Mouse (Mus musculus) G1E (cell line): Measurements from ENCODE around the gene Bend7. TPM values are rescaled to one million over a fixed set of nuclear protein-coding genes. Genes with fewer than 3 reads are reported as not detected.

Experiments
- ATAC-seq: 2 replicates; pipeline ENCODE4 v1.8.0; 2016; ENCODE audit warnings: mild to moderate bottlenecking; ENCODE audit not compliant: insufficient number of reproducible peaks, poor library complexity, low FRiP score, severe bottlenecking; ENCODE audit errors: extremely low read depth
- DNase-seq: peaks from one replicate; pipeline ENCODE4 v3.0.0; 2012; ENCODE audit warnings: low spot score
- H3K27me3 ChIP-seq: 2 replicates; pipeline ENCODE4 v1.6.1; 2012; ENCODE audit warnings: mild to moderate bottlenecking, low read length, inconsistent platforms; ENCODE audit not compliant: insufficient read depth
- H3K36me3 ChIP-seq: replicated peaks from 2 replicates; pipeline ENCODE3; 2012; ENCODE audit warnings: mild to moderate bottlenecking, inconsistent platforms
- H3K4me1 ChIP-seq: 2 replicates; pipeline ENCODE4 v1.6.1; 2012; ENCODE audit warnings: low read depth, low read length, inconsistent platforms, mixed read lengths; ENCODE audit not compliant: insufficient read depth
- H3K4me3 ChIP-seq: 2 replicates; pipeline ENCODE4 v1.5.1; 2012; ENCODE audit warnings: low read depth, mild to moderate bottlenecking, inconsistent platforms, low read length, moderate library complexity, mixed read lengths
- H3K9me3 ChIP-seq: replicated peaks from 2 replicates; pipeline ENCODE4 v1.6.1; 2012; ENCODE audit warnings: inconsistent platforms
- CTCF ChIP-seq: IDR thresholded peaks from 2 replicates; pipeline ENCODE4 v1.5.1; 2012; ENCODE audit warnings: low read depth, low read length, inconsistent platforms, mixed read lengths
- GATA1 ChIP-seq: IDR thresholded peaks from 2 replicates; pipeline ENCODE4 v1.6.1; 2012; ENCODE audit warnings: borderline replicate concordance, low read length, inconsistent platforms, mixed read lengths
- GATA2 ChIP-seq: IDR thresholded peaks from 2 replicates; pipeline ENCODE4 v1.6.1; 2012; ENCODE audit warnings: low read depth, low read length, inconsistent platforms, borderline replicate concordance
- POLR2AphosphoS5 ChIP-seq: IDR thresholded peaks from 2 replicates; pipeline ENCODE4 v1.6.1; 2012; ENCODE audit warnings: low read depth, low read length, inconsistent platforms; ENCODE audit not compliant: insufficient replicate concordance
- TAL1 ChIP-seq: conservative IDR thresholded peaks from 2 replicates; pipeline ENCODE4 v1.6.1; 2012; ENCODE audit warnings: low read depth, low read length, inconsistent platforms, mixed read lengths
- polyA plus RNA-seq: library from polyadenylated mRNA; stranded (reverse); fragments of >175 nt; gene quantifications from 2 replicates; pipeline ENCODE4 v1.2.3, GENCODE M21; 2012
- total RNA-seq, 2 experiments: library from RNA; stranded (forward) in 1 of 2; stranded (reverse) in 1 of 2; fragments of 200-1000 nt in 1 of 2; fragments of >200 nt in 1 of 2; fragmentation: Nextera tagmentation in 1 of 2; gene quantifications; 2 replicates each; pipeline ENCODE4 v1.2.3; 2014 to 2017

Gene Bend7
- total and polyA plus RNA-seq, 3 experiments = 0.05 to 3.6 TPM; not detected in 1

GRCm38 (mm10) chr2:4817678-4818077 lies 100.0 kb downstream of the Bend7 start:
- H3K36me3 ChIP-seq = no peaks in the 10 kb centered on the region
- ATAC-seq = no peak
- no peaks in the 10 kb centered on the region for H3K4me1 ChIP-seq
- no peak for DNase-seq
- no peaks in the 10 kb centered on the region for H3K9me3 ChIP-seq
- no peak for TF ChIP-seq POLR2AphosphoS5
- TF ChIP-seq CTCF = no peak
- TF ChIP-seq GATA1 = no peak
- TF ChIP-seq TAL1 = no peak
- TF ChIP-seq GATA2 = no peak
- no peak overlapping the region for H3K4me3 ChIP-seq
- H3K27me3 ChIP-seq = peaks cover 3% of the 10 kb centered on the region

- Histone ChIP-seq H3K4me1 (no peaks in the 10 kb centered on the region), H3K36me3 (no peaks in the 10 kb centered on the region), H3K9me3 (no peaks in the 10 kb centered on the region), H3K4me3 (no peak overlapping the region), H3K27me3 (peaks cover 5% of the 10 kb centered on the region)
- DNase-seq (no peak), ATAC-seq (no peak)
- no peak for TF ChIP-seq GATA1
- TF ChIP-seq CTCF = no peak
- no peak for TF ChIP-seq TAL1
- no peak for TF ChIP-seq POLR2AphosphoS5
- no peak for TF ChIP-seq GATA2
Observed at GRCm38 (mm10) chr2:4820230-4820629, 102.6 kb downstream of the Bend7 start.

- no peak for TF ChIP-seq TAL1
- TF ChIP-seq CTCF = no peak
- no peak for TF ChIP-seq GATA2
- TF ChIP-seq GATA1 = no peak
- TF ChIP-seq POLR2AphosphoS5 = no peak
- Histone ChIP-seq H3K4me1 (no peaks in the 10 kb centered on the region), H3K27me3 (peaks cover 8% of the 10 kb centered on the region), H3K9me3 (no peaks in the 10 kb centered on the region), H3K4me3 (no peak overlapping the region), H3K36me3 (no peaks in the 10 kb centered on the region)
- DNase-seq (no peak), ATAC-seq (no peak)
Observed at GRCm38 (mm10) chr2:4824067-4824466, 106.4 kb downstream of the Bend7 start.

GRCm38 (mm10) chr2:4828032-4828431 lies 110.4 kb downstream of the Bend7 start:
- Histone ChIP-seq H3K4me3 (no peak overlapping the region), H3K4me1 (peaks cover 16% of the 10 kb centered on the region; the same call in 1 of the 2 replicates), H3K9me3 (no peaks in the 10 kb centered on the region), H3K27me3 (peaks cover 3% of the 10 kb centered on the region), H3K36me3 (no peaks in the 10 kb centered on the region)
- ATAC-seq (no peak), DNase-seq (no peak)
- no peak for TF ChIP-seq TAL1
- no peak for TF ChIP-seq POLR2AphosphoS5
- TF ChIP-seq GATA1 = no peak
- TF ChIP-seq CTCF = no peak
- no peak for TF ChIP-seq GATA2

- H3K9me3 ChIP-seq = no peaks in the 10 kb centered on the region
- H3K4me3 ChIP-seq = no peak overlapping the region
- peaks cover 3% of the 10 kb centered on the region for H3K27me3 ChIP-seq
- peaks cover 16% of the 10 kb centered on the region; the same call in 1 of the 2 replicates for H3K4me1 ChIP-seq
- H3K36me3 ChIP-seq = no peaks in the 10 kb centered on the region
- no peak for TF ChIP-seq GATA2
- TF ChIP-seq POLR2AphosphoS5 = no peak
- no peak for TF ChIP-seq CTCF
- no peak for TF ChIP-seq TAL1
- TF ChIP-seq GATA1 = no peak
- ATAC-seq (no peak), DNase-seq (no peak)
Observed at GRCm38 (mm10) chr2:4828446-4828997, 110.9 kb downstream of the Bend7 start.

- no peak for ATAC-seq
- H3K36me3 ChIP-seq = no peaks in the 10 kb centered on the region
Observed at GRCm38 (mm10) chr2:4829007-4829406, 111.4 kb downstream of the Bend7 start.

More at GRCm38 (mm10) chr2:4829007-4829406, 111.4 kb downstream of the Bend7 start:
- no peak for DNase-seq
- Histone ChIP-seq H3K27me3 (peaks cover 3% of the 10 kb centered on the region; the same call in 1 of the 2 replicates), H3K4me1 (peaks cover 16% of the 10 kb centered on the region; the same call in 1 of the 2 replicates), H3K9me3 (no peaks in the 10 kb centered on the region), H3K4me3 (no peak overlapping the region)
- TF ChIP-seq POLR2AphosphoS5 (no peak), TAL1 (no peak), GATA1 (no peak), CTCF (no peak), GATA2 (no peak)
